Mouse (Mus musculus): ENCODE data around the gene Whrn. TPM values are rescaled to one million over a fixed set of nuclear protein-coding genes. Genes with fewer than 3 reads are reported as not detected.

Gene Whrn
- polyA plus RNA-seq, 2 experiments, result 6.6 to 34.3 TPM

DNA sequence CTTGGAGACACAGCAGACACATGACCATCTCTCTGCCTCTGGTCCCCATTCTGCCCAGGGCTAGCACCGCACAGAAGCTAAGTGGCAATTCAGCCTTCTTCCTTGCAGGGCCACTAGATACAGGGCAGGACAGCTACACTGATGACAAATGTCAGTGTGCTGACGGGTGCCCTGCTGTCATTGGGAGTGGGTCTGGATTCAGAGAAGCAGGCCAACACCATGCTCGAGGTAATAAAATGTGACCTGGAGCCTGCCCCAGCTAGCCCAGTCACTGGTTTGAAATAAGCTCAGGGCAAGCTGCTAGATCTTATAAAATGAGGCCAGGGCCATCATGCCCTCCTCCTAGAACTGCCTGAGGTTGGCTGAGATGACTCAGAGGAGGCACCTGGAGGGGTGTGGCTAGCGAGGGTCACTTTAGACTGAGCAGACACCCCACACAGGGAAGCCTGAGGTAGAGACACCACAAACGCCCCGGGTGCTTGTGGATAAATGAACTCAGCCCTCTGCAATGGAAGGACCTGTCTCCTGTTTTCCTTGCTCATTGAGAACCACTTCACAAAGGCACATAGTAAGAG is 41.8 kb downstream of the Whrn start:
- WGBS, result 74% methylated on average over 6 of the region's 6 CpGs
- Histone ChIP-seq H3K4me2 (replicated peaks; ENCODE audit: low read depth, low read length, severe bottlenecking) (no peak overlapping the region), H3K4me1 (ENCODE audit: control insufficient read depth, insufficient read depth, low read length) (peaks cover 23% of the 10 kb centered on the region)

DNA sequence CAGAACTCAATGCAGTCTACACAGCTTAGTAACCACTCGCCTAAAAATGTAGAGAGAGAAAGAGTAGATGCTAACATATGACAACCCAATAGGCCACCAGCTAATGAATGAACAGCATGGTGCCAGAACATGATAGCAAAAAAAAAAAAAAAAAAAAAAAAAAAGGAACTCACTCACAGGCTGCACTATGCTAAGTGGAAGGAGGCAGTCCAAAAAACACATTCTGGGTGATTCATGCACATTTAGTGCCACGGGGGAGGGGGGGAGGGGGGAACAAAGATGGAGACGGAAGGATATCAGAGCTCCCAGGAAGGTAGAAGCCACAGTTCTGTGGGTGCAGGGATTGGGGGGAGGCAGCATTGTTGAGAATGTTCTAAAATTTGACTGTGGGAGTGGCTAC is 43.2 kb downstream of the Whrn start:
- DNase-seq (ENCODE audit: low spot score), result no peak
- Histone ChIP-seq H3K9me3 (ENCODE audit: control insufficient read depth, low read length) (0 out of 2 replicates have a peak, but pooled peaks cover 4% of the 10 kb centered on the region), H3K4me2 (replicated peaks; ENCODE audit: low read depth, low read length, severe bottlenecking) (no peak overlapping the region), H3K27me3 (ENCODE audit: control insufficient read depth, insufficient read depth, low read length) (no peaks in the 10 kb centered on the region), H3K27ac (replicated peaks; ENCODE audit: low read depth, low read length) (no peak overlapping the region), H3K36me3 (ENCODE audit: control insufficient read depth, insufficient read depth, low read length) (no peaks in the 10 kb centered on the region), H3K4me3 (replicated peaks; ENCODE audit: low read length) (no peak overlapping the region), H3K9ac (ENCODE audit: low read depth, low read length, severe bottlenecking) (no peak overlapping the region), H3K4me1 (ENCODE audit: control insufficient read depth, insufficient read depth, low read length) (peaks cover 17% of the 10 kb centered on the region)
- no peak for TF ChIP-seq POLR2A (IDR thresholded peaks at IDR 0.05; ENCODE audit: borderline replicate concordance, extremely low read depth, insufficient read depth, insufficient read length)
- 66% methylated on average over 3 of the region's 3 CpGs for WGBS
- ATAC-seq (ENCODE audit: low FRiP score, low read depth), result no peak

More for the DNA sequence above, 41.8 kb downstream of the Whrn start:
- Histone ChIP-seq H3K4me3 (replicated peaks; ENCODE audit: low read length) (no peak overlapping the region), H3K27ac (replicated peaks; ENCODE audit: low read depth, low read length) (no peak overlapping the region), H3K36me3 (ENCODE audit: control insufficient read depth, insufficient read depth, low read length) (no peaks in the 10 kb centered on the region), H3K27me3 (ENCODE audit: control insufficient read depth, insufficient read depth, low read length) (no peaks in the 10 kb centered on the region), H3K9ac (ENCODE audit: low read depth, low read length, severe bottlenecking) (no peak overlapping the region), H3K9me3 (ENCODE audit: control insufficient read depth, low read length) (0 out of 2 replicates have a peak, but pooled peaks cover 4% of the 10 kb centered on the region)
- DNase-seq (ENCODE audit: low spot score) (no peak), ATAC-seq (ENCODE audit: low FRiP score, low read depth) (no peak)
- no peak for TF ChIP-seq POLR2A (IDR thresholded peaks at IDR 0.05; ENCODE audit: borderline replicate concordance, extremely low read depth, insufficient read depth, insufficient read length)

DNA sequence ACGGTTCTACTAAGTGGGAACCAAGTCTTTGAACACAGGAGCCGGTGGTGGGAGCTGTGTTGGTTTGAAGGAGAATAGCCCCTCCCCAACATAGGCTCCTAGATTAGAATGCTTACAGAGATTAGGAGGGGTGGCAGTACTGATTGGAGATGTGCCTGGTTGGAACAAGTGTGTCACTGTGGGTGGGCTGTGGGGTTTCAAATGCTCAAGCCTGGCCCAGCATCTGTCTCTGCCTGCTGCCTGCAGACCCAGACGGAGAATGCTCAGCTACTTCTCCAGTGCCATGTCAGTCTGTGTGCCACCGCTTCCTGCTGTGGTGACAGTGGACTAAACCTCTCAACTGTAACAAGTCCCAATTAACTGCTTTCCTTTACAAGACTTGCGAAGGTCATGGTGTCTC is 45.2 kb downstream of the Whrn start:
- Histone ChIP-seq H3K4me2 (replicated peaks; ENCODE audit: low read depth, low read length, severe bottlenecking) (no peak overlapping the region), H3K27me3 (ENCODE audit: control insufficient read depth, insufficient read depth, low read length) (no peaks in the 10 kb centered on the region), H3K9me3 (ENCODE audit: control insufficient read depth, low read length) (peaks cover 9% of the 10 kb centered on the region; the same call in 1 of the 2 replicates), H3K27ac (replicated peaks; ENCODE audit: low read depth, low read length) (no peak overlapping the region), H3K4me3 (replicated peaks; ENCODE audit: low read length) (no peak overlapping the region), H3K36me3 (ENCODE audit: control insufficient read depth, insufficient read depth, low read length) (no peaks in the 10 kb centered on the region), H3K4me1 (ENCODE audit: control insufficient read depth, insufficient read depth, low read length) (0 out of 2 replicates have a peak, but pooled peaks cover 3% of the 10 kb centered on the region), H3K9ac (ENCODE audit: low read depth, low read length, severe bottlenecking) (no peak overlapping the region)
- DNase-seq (ENCODE audit: low spot score), result no peak
- ATAC-seq (ENCODE audit: low FRiP score, low read depth), result no peak
- 87% methylated on average over 5 of the region's 5 CpGs for WGBS
- TF ChIP-seq POLR2A (IDR thresholded peaks at IDR 0.05; ENCODE audit: borderline replicate concordance, extremely low read depth, insufficient read depth, insufficient read length), result no peak

DNA sequence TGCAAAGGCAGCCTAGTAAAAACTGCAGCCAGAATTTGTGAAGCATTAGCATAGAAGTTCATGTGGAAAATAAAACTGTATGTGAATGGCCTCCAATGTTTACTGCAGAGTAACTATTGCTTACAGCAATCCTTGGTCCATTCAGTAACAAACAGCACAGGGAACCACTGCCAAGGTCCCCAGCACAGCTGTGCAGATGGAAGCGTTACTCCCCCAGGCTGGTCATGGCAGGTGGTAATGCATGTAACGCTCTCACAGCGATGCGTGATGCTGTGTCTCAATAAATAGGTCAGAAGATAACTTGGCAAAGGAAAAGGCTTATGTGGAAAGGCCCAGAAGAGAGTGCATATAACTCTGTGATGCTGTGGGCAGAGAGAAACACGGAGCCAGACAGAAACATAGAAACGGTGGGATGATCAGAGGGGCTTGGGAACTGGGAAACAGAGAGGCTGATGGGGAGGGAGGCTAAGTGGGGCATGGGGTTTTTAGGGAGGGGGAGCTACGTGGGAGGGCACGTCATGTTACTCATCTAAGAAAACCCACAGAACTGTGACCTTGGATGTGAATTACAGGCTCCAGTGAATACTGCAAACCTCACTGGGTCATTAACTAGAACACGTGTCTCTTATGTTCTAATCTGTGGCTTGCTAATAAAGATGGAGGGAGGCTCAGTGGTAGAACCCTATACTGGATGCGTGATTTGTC is 51.3 kb downstream of the Whrn start:
- H3K27ac ChIP-seq (replicated peaks; ENCODE audit: low read depth, low read length), result no peak overlapping the region
- peaks cover 9% of the 10 kb centered on the region; the same call in 1 of the 2 replicates for H3K9me3 ChIP-seq (ENCODE audit: control insufficient read depth, low read length)
- DNase-seq (ENCODE audit: low spot score) (no peak), ATAC-seq (ENCODE audit: low FRiP score, low read depth) (no peak)
- WGBS, result 77% methylated on average over 10 of the region's 10 CpGs
- no peak overlapping the region for H3K9ac ChIP-seq (ENCODE audit: low read depth, low read length, severe bottlenecking)
- no peaks in the 10 kb centered on the region for H3K36me3 ChIP-seq (ENCODE audit: control insufficient read depth, insufficient read depth, low read length)
- peaks cover 13% of the 10 kb centered on the region for H3K4me1 ChIP-seq (ENCODE audit: control insufficient read depth, insufficient read depth, low read length)
- H3K4me3 ChIP-seq (replicated peaks; ENCODE audit: low read length), result no peak overlapping the region
- no peak for TF ChIP-seq POLR2A (IDR thresholded peaks at IDR 0.05; ENCODE audit: borderline replicate concordance, extremely low read depth, insufficient read depth, insufficient read length)
- H3K4me2 ChIP-seq (replicated peaks; ENCODE audit: low read depth, low read length, severe bottlenecking), result no peak overlapping the region
- no peaks in the 10 kb centered on the region for H3K27me3 ChIP-seq (ENCODE audit: control insufficient read depth, insufficient read depth, low read length)

DNA sequence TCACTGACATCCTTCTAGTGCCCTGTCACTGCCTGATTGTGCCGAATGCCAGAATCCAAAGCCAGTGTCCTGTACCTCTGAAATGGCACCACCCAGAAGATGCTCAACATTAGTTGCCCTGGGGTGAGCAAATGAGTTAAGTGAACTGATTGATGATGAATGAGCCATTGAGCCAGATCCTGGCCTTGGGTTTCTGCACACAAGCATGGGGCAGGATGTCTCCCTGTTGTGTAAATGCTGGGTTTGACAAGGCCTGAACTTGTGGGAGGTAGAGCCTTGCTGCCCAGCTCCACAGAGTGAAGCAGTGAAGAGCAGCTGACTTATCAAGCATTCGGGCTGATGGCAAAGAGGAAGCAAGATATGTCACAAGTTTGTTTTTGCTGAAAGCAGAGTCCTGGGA is 52.7 kb downstream of the Whrn start:
- no peak for TF ChIP-seq POLR2A (IDR thresholded peaks at IDR 0.05; ENCODE audit: borderline replicate concordance, extremely low read depth, insufficient read depth, insufficient read length)
- Histone ChIP-seq H3K27ac (replicated peaks; ENCODE audit: low read depth, low read length) (no peak overlapping the region), H3K27me3 (ENCODE audit: control insufficient read depth, insufficient read depth, low read length) (no peaks in the 10 kb centered on the region), H3K9ac (ENCODE audit: low read depth, low read length, severe bottlenecking) (no peak overlapping the region), H3K36me3 (ENCODE audit: control insufficient read depth, insufficient read depth, low read length) (no peaks in the 10 kb centered on the region), H3K4me2 (replicated peaks; ENCODE audit: low read depth, low read length, severe bottlenecking) (no peak overlapping the region), H3K4me3 (replicated peaks; ENCODE audit: low read length) (no peak overlapping the region), H3K9me3 (ENCODE audit: control insufficient read depth, low read length) (peaks cover 9% of the 10 kb centered on the region), H3K4me1 (ENCODE audit: control insufficient read depth, insufficient read depth, low read length) (peaks cover 16% of the 10 kb centered on the region)
- ATAC-seq (ENCODE audit: low FRiP score, low read depth), result no peak
- WGBS, result 96% methylated on average over 2 of the region's 2 CpGs
- DNase-seq (ENCODE audit: low spot score), result no peak
